Mouse (Mus musculus) naive thymus-derived CD4-positive, alpha-beta T cell, adult 2 months (primary cell): ENCODE measurements at regions not wholly inside any gene's neighbourhood (a gene's known extent, or its start where the extent isn't known, plus 50 kb on each side); places are given as distances from the start of the nearest gene placed in this dataset.

Source experiments
- DNase-seq: peaks from one replicate; pipeline ENCODE4 v3.0.0-alpha.2; 2011; ENCODE audit warnings: low read depth

DNA sequence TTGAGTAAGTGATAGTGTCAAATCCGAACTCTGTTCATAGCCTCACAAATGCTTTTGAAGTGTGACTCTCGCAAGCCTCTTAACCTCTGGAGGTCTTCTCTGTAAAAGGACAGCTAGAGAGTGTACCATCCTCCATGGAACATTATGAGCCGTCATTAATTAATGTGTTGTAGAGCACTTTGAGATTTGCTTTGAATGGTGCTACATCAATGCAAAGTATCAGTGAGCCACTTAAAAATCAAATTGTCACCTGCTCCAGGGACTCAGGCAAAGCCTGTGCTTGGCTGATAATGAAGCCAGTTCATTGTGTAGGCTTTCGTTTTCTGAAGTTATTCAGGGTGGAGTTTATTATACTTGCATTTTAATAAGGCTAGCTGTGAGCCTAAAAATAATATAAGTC is 801.8 kb upstream of the B3galt2 start:
- no peak for DNase-seq

DNA sequence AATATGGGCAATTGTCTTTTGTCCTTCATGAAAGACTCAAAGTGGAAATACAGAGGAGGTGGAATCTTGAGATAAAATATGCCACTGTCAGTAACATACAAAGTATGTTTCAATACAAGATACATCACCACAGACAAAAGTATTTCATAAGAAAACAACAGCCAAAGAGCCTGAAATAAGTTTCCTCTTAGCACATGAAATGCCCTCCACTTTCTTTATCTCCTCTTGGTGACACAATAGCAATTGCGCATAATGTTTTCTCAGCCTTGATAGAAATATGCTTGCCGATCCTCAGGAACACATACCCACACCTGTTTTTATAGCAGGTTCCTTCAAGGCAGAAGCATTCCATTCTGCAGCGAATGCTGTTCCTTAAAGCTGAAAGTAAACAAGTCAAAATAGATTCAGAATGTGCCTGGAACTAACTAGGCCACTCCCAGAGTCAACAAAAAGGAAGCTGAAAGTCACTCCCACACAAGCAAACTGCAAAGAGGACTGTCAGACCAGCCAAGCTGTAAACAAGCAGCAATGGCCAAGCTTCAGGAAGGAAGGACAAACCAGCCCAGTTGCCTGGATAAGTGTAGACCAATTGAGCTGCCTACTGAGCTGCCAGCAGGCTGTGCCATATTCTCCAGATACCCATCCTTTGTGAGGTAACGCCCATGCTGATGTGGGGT is 773.3 kb upstream of the B3galt2 start:
- no peak for DNase-seq

DNA sequence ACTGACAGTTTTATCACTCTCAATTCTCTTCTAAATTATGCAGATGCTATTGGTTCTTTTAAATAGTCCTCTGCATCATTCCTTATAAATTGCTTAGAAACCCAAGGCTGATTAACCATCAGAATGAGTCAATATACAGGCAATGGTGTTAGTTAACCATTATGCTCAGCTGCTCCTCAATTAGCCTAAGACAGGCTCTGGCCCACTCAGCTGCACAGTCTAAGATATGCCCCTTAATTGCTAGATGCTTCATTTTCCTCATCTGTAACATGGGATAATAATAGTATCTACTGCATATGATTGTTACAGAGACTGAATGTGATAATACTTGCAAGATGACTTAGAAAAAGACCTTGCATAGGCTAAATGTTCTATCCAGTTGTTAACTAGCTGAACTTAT is 748.6 kb upstream of the B3galt2 start:
- no peak for DNase-seq

DNA sequence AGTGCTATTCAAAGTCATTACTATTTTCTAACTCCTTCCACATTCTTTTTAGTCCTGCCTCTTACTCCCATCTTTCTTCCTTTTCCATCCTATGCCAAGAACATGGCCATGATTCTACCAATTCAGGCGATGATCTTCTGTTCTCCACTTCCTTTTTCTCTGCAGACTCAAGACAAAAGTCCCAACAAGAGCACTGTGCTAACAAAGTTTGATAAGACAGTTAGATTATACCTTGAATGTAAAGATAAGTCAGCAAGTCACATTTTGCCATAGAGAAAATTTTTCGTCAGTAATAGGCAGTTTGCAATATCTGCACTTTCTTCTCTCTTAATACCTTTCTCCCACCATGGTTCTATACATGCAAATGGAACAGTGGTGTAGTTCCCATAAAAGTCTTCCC is 747.3 kb upstream of the B3galt2 start:
- DNase-seq: no peak

DNA sequence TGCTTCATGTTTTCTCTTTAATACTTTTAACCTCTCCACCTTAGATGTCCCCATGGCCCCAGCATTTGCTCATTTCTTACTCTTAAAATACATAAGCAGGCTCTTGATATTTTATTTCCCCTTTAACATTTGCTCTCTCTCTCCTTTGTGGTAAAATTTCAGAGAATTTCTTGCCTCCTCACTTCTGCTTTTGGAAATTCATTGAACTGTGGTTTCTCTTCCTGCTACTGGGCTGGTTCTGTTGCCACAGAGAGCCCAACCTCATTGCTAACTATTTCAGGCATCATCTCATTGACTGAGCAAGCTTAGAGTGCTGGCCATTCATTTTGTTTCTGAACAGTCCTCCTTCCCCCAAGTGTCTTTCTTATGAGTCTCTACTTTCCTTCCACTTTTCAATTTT is 746.3 kb upstream of the B3galt2 start:
- no peak for DNase-seq

DNA sequence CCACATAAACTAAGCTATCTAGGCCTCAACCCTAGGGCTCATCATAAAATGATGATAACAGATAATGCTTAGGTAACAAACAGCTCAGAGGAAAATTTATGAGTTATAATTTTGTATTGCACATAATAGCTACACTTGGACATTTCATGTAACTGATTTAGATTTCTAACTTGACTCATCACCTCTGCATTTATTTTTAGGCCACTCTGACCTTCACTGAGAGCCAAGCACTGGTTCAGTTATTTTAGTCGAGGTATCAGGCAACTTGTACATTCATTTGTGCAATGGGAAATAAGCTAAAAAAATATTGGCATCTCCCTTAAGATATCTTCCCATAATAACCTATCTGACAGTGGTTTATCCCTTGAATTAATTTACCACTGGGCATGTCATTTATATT is 745.4 kb upstream of the B3galt2 start:
- no peak for DNase-seq

DNA sequence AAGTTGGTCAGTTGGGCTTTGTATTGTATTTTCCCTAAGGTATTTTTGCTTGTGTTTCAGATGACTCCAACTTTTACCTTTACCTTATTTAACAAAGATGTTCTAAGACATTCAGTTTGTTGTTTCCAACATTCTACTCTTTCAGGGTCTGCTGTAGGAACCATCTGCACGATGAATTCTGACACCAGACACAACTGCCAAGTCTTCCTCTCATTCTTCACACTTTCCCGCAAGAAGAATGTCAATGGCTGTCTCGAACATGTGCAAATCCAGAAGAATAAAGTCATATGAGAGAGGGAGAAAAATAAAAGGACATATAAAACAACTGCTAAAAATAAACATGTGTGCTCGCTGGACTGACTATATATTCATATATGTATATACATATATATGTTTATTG is 730.6 kb upstream of the B3galt2 start:
- no peak for DNase-seq

DNA sequence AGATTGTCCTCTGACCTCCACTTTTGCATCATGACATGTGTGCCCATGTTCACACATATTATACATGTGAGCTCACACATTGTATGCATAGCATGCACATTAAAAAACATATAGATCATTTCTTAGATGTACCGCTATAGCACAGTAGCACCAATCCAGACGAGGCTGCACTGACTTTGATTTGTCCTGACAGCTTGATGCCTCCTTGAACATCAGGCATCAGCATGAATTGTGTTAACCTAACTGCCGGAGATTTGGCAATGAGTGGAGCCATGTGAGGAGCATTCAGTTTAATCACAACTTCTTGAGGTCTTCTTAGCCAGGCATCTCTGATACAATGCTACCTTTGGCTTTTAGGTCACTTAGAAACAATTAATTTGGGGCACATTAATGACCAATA is 683.8 kb upstream of the B3galt2 start:
- DNase-seq: no peak

DNA sequence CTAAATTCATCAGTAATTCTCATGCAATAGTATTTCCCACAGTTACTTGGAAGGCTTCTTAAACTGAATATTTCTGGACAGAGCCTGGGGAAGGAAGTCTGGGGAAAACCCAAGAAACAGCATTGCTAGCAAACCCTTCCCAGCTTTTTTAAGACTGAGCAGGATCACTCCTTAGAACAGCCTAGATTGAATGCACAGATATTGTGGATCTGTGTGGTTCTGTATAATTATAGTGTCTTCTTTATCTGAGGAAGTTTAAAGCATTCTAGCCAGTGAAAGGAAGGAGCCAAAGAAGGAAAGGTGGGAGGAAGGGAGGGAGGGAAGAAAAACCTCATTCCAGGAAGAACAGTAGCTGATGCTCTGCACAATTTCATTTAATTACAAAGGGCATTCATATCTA is 669.0 kb upstream of the B3galt2 start:
- no peak for DNase-seq

DNA sequence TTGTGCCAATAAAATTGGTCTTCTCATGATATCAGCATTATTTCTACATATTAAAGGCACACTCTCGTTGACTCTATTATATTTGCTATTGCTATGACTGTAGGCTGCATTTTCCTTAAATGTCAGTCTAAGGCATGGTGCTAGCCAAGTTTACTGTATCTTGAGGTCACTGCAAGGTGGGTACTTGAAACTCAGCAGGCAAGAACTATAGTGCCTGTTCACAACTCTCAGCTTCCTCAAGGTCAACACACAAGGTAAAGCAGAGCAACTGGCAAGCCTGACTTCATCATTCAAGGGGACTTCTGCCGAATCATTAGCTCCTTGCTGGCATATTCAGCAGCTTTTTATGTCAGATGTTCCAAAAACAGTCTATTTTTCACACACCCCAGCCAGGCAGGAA is 667.1 kb upstream of the B3galt2 start:
- no peak for DNase-seq

DNA sequence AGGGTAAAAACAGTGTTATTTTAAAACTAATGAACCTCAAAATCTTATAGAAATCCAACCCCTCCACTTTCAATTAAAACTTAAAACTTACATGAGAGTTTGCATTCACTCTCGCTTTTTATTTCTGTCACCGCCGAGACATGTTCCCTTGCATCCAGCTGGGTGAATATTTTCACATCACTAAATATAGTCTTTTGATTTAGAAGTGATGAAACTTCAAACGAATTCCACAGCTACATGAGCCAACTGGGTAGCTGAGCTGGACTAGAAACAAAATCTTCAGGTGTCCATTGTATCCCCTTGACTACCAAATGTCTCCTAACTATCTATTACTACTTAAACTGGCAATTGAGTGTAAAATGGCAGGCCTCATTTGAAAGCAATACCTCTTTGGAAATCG is 657.5 kb upstream of the B3galt2 start:
- no peak for DNase-seq

DNA sequence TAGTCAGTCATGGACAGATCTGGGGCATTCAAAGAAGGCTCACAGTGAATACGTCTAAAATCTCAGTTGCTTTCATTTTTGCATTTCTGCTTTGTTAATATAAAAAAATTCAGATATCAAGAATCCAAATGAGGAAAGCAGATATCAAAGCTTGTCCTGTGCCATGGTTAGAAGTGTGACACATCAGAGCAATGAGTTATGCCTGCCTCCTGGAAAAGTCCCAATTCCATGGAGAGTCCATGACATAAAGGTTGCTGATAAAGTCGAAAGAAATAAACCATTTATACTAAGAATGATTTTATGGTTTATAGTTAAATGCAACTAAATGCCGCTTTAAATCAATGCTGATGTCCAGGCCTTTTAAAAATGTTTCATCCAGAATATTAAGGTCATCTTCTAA is 656.8 kb upstream of the B3galt2 start:
- DNase-seq: no peak

DNA sequence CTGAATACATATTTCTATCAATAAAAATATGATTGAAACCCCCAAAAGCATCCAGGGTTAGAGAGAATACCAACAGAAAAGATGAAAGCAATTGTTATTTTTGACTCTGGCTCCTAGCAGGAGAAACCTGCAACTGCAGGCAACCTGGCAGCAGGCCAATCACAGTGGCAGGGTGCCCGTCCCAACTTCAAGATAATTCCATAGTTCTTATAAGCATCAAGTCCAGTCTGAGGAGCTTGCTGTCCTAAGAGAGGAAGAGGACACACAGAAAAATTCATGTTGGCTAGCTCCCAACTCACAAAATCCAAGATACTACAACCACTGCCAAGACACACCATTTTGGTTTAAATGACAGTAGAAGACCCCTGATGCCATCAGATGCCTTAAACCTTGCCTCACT is 654.9 kb upstream of the B3galt2 start:
- no peak for DNase-seq

DNA sequence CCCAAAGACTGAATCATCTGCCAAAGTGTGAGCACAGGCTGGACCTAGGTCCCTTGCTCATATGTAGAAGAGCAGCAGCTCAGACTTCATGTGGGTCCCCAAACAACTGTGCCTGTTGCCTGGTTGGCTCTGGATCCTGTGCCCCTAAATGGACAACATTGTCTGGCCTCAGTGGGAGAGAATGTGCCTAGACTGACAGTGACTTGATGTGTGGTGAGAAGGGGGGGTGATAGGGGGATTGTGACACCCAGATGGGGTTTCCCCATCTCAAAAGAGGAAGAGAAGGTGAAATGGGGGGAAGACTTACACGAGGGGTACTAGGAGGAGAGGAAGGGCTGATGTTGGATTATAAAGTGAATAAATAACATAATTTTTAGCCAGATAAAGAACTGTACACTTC is 640.2 kb upstream of the B3galt2 start:
- no peak for DNase-seq

DNA sequence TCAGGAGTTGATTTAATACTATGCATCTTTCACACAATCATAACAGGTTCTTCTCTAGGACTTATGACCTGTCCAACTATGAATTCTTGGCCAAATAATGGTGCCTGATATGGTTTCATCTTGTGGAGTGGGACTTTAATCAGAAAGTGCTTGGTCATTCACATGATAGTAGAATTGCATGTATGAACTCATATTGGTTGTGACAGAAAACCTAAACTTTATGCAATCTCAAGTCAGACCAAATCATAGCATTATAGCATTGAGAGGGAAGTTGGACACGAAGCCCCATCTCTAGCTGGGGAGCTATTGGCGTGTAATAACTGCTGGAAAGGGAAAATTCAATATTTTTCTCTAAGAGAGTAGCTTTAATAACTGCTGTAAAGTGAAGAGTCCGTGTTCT is 639.4 kb upstream of the B3galt2 start:
- DNase-seq: no peak

DNA sequence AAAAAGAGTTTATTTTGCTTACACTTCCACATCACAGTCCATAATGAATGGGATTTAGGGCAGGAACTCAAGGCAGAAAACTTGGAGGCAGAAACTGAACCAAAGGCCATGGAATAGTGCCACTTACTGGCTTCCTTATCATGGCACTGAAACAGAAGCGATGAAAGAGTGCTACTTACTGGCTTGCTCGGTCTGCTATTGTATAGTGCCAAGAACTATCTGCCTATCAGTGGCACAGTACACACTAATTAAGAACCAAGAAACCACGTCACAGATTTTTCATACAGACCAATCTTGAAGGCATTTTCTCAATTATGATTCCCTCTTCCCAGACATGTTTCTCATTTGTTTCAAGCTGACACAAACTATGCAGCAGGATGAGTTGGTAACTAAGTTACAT is 634.4 kb upstream of the B3galt2 start:
- no peak for DNase-seq

DNA sequence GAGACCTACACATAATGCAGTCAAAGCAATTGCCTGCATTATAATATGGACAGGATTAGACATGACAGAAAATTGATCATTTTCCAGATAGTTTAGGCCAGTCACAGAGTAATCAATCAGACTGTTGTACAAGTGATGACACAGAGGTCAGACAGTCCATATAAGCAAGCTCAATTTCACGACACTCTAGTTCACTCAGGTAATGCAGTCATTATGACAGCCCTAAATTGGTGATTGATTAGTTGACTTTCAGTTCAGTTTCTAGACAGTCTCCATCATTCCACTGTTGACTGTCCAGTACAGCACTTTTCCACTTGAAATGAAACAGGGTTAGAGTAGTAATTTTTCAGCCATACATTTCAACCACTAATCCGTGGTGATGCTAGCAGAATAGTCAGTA is 620.5 kb upstream of the B3galt2 start:
- no peak for DNase-seq

DNA sequence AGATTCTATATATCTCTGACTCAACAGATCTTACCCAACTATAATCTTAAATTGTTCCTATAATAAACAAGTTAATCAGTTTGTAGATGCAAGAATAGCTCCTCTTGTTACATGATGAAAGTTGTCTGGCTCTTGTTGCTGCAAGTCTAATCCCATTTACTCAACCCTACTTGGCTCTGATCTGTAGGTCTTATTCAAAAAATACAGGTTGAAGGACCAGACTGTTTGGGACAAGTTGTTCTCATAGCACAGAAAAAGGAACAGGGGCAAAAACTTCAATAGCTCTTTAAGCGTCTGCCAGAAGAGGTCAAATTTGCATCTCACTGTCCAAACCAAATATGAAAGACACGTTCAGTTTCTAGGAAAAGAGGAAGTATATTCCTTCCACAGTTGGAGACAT is 587.3 kb upstream of the B3galt2 start:
- DNase-seq: no peak

DNA sequence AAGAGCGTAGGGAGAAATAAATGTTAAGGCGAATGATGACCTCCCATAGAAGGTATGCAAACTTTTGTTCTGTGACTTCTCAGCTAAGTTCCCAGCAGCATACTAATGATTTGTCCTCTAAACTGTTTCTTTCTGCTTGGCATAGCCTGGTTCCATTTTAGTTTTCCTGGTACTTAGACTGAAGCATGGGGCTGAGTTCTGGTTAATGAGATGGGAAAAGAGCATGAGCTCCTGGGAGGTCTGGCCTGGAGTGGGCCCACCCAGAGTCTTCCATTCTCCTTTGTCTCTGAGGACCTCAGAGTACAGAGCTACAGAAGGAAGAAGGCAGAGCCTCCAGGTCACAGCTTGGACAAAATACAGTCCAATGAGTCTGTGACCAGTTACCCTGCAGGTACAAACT is 586.9 kb upstream of the B3galt2 start:
- no peak for DNase-seq

DNA sequence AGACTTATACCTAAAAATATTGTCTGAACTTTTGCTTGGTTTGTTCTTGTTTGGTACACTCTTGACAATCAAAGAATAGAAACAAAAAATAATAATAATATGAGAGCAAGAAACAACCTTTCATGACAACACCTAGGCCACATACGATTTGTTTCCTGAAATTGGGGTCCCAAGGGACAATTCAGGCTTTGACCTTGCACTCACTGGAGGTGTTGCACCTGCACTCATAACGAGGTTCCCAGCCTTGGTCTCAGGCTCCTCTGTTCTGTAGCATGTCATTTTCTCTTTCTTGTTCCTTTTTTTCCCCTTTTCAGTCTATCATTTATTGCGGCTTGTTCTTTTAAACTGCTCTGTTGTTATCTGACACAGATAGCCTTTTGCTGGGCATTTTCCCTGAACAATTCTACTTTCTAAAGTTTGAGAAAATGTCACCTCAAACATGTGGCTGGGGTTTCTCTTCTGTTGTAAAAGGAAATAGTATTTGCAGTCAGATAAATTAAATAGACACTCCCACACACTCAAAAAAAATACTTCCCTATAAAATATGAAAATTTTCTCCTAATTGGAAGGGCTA is 585.9 kb upstream of the B3galt2 start:
- no peak for DNase-seq

DNA sequence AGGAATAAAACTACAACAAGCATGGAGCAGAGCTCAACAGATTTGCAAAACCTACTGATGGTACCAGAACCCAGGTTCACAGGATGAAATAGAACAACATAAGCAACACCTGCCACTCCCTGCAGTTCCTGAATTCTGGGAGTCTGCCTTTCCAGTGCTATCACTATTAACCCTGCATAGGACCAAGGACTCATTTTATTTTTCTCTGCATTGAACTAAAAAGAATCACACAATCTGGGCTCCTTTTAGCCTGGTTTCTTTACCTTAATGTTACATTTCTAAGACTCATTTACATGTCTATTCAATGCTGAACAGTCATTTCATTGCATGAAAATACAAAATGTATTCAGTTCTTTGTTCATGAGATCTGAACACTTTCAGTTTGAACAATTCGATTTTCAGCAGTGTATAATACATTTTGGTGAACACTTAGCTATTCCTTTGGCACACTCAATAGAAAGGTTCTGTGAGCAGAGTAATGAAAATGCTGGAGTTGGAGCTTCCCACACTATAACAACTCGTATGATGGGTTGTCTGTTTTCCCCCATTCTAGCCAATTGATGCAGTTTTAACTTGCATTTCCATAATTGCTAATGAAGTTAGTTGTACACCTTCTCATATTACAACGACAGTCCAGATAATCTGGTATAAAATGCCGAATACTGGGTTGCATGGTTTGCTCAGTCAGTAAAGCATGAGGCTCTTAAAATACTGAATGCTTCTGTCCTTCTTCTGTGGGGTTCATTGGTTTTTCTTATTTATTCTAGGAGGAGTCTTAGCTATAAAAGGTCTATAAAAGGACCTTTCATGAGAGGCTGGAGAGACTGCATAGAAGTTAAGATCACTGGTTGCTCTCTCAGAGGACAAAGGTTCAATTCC is 579.5 kb upstream of the B3galt2 start:
- no peak for DNase-seq

DNA sequence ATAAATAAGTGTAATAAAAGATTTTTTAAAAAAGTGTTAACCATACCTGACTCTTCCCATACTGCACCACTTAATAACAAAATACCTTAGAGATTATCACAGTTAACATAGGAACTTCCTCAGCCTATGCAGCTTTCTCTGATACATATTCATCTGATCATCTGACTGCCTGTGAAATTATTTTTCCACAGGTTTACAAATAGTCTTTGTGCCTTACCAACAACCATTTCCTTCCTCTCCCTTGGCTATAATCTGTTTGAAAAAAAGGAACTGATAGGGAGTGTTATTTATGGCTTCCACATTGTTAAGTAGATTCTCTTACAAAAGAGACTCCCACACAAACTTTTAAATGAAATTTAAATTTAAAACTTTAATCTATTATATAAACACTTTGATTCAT is 575.0 kb upstream of the B3galt2 start:
- no peak for DNase-seq

DNA sequence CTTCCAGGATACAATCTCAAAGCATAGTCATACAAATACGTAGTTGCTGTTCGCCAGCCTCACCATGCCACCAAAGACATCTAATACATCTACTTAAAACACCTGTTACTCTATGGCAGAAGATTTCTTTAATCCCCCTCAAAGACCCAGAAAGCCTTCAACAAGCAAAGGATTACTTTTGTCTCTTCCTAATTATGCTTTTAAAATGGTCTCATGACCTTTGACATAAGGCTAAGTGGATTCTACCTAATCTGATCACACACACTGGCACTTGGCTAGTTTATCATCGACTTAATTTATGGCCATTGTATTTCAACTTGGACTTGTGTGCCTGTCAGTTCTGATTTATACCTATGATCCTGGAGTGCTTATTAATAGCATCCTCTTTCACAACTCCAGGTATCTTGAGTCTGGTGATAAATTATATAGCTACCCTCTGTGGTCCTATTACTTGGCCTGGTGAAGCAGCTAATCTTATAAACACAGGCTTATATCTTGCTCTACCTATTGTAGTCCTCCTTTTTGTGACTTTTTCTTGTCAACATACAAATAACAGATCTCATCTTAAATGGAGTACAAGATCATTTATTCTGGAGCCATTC is 568.6 kb upstream of the B3galt2 start:
- no peak for DNase-seq
